Mouse (Mus musculus) liver, adult 10 weeks (tissue): Measurements from ENCODE around the gene Pnkd. TPM values are rescaled to one million over a fixed set of nuclear protein-coding genes. Genes with fewer than 3 reads are reported as not detected.

Source experiments
- polyA plus RNA-seq: library from polyadenylated mRNA; stranded (reverse); fragments of 350-450 nt; fragmentation: Illumina TruSeq; extraction: RNeasy Lipid Tissue Mini Kit (QIAGEN cat#74804); gene quantifications from one replicate; pipeline ENCODE4 v1.2.3, GENCODE M21; 2014; ENCODE audit warnings: low read depth, low replicate concordance

The Pnkd gene
- polyA plus RNA-seq: 11.1 TPM

GRCm38 (mm10) chr1:74284543-74285160 lies at the start of gene Pnkd, which contains the start of gene Aamp:
TSS of gene Pnkd (plus strand) at chr1:74284930.
TSS of gene Aamp (minus strand) at chr1:74284738.

GRCm38 (mm10) chr1:74235938-74236589 lies 48.7 kb upstream of the Pnkd start, which contains the start of gene Arpc2:
TSS of gene Arpc2 (plus strand) at chr1:74236084.

GRCm38 (mm10) chr1:74278538-74278937 lies 6.2 kb upstream of the Pnkd start, which contains the start of gene Gpbar1:
TSS of gene Gpbar1 (plus strand) at chr1:74278550.

GRCm38 (mm10) chr1:74305522-74305921 lies 20.8 kb downstream of the Pnkd start, which contains the start of gene Tmbim1:
TSS of gene Tmbim1 (minus strand) at chr1:74305622.

DNA sequence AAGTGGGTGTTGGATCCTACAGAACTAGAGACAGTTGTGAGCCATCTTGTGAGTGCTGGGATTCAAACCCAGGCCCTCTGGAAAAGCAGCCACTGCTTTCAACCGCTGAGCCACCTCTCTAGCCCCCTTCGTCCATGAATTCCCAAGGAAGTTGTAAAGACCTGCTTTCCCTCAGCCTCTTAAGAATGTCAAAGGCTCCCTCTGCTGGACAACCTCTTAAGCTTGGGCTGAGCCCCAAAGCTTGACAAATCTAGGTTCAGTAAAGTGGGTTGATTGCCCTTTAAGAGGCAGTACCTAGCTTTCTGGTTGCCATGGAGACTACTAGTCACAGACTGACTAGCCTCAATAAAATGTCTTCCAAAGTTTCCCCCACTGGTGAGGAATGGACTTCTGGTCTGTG lies 77.1 kb downstream of the Pnkd start, which contains the start of gene Catip:
Gene Catip (plus strand): TSS at position 297 of the 400 bp plus-strand sequence.

GRCm38 (mm10) chr1:74374980-74375379 lies 90.2 kb downstream of the Pnkd start, which contains the start of gene Slc11a1:
TSS of gene Slc11a1 (plus strand) at chr1:74375195.

GRCm38 (mm10) chr1:74390924-74391748 lies 106.4 kb downstream of the Pnkd start, which contains the start of gene Ctdsp1:
TSS of gene Ctdsp1 (plus strand) at chr1:74391509.

Other genes starting within 250 kb of the Pnkd start
- 7.4 TPM for gene Tns1, start 160.5 kb upstream of the Pnkd start, polyA plus RNA-seq
- gene Rufy4, start 159.4 kb upstream of the Pnkd start, polyA plus RNA-seq: not detected
- not detected for gene Cxcr2, start 130.9 kb upstream of the Pnkd start, polyA plus RNA-seq
- not detected for gene Cxcr1, start 90.3 kb upstream of the Pnkd start, polyA plus RNA-seq
- gene Arpc2, start 48.8 kb upstream of the Pnkd start, polyA plus RNA-seq: 208 TPM
- not detected for gene Gpbar1, start 6.4 kb upstream of the Pnkd start, polyA plus RNA-seq
- gene Aamp, start 192 bp upstream of the Pnkd start, polyA plus RNA-seq: 7.8 TPM
- 21.5 TPM for gene Tmbim1, start 20.7 kb downstream of the Pnkd start, polyA plus RNA-seq
- gene Catip, start 77.2 kb downstream of the Pnkd start, polyA plus RNA-seq: not detected
- gene Slc11a1, start 90.3 kb downstream of the Pnkd start, polyA plus RNA-seq: 1.7 TPM
- gene Ctdsp1, start 106.6 kb downstream of the Pnkd start, polyA plus RNA-seq: 26.7 TPM
- 0.19 TPM for gene Vil1, start 124.4 kb downstream of the Pnkd start, polyA plus RNA-seq
- 13.2 TPM for gene Cnot9, start 221.1 kb downstream of the Pnkd start, polyA plus RNA-seq